Mouse (Mus musculus) bone marrow macrophage, adult 2 months (primary cell): ENCODE measurements around the gene Lct.

Experiments
- CTCF ChIP-seq: IDR thresholded peaks from 2 replicates; pipeline ENCODE4 v1.5.1; 2012; ENCODE audit warnings: low read depth, mild to moderate bottlenecking, low read length, moderate library complexity
- POLR2A ChIP-seq: IDR thresholded peaks from 2 replicates; pipeline ENCODE4 v1.6.1; 2012; ENCODE audit warnings: mild to moderate bottlenecking, low read depth, low read length, borderline replicate concordance

- TF ChIP-seq CTCF (no peak), POLR2A (no peak)
These were observed 92.9 kb downstream of the Lct start for GRCm38 (mm10) chr1:128235181-128235580.
